In genomic region chr2:158711929-158712751, GRCm38 (mm10) we compare ENCODE assay signal across 8 mouse cellular contexts. TPM values are rescaled to one million over a fixed set of nuclear protein-coding genes. Genes with fewer than 3 reads are reported as not detected.
A peak's percentile ranks its signal among the peaks of the same experiment; 100 is the strongest.
DNase-seq lines count a peak whose midpoint lies in the region; ATAC-seq lines count a peak whose summit lies in the region.

No protein-coding gene starts in this region.

- no peak for DNase-seq in heart, adult 9 months (ENCODE audit: low spot score in 2 of 2)
- DNase-seq in NIH3T3 (ENCODE audit: low read depth) = peak; percentile 62
- peak; percentile 38 for DNase-seq in mesoderm, embryonic 11.5 days (ENCODE audit: low read depth, low spot score)
- DNase-seq in telencephalon, adult 2 months (ENCODE audit: low read depth, low spot score) = peak; percentile 80
- DNase-seq in lung, postnatal 36 days = no peak
- DNase-seq in T-cell, adult 2 months (ENCODE audit: low spot score) = no peak

- H3K9ac ChIP-seq in heart, embryonic 12.5 days = no peak overlapping the region
- no peak overlapping the region for H3K9ac ChIP-seq in forebrain, embryonic 12.5 days

- WGBS in heart, embryonic 12.5 days = 28% methylated on average over 12 of the region's 12 CpGs
- 28% methylated on average over 12 of the region's 12 CpGs for WGBS in forebrain, embryonic 12.5 days

- H3K36me3 ChIP-seq in heart, embryonic 12.5 days = no peaks in the 10 kb centered on the region
- H3K36me3 ChIP-seq in forebrain, embryonic 12.5 days (replicated peaks) = no peaks in the 10 kb centered on the region

- ATAC-seq in heart, embryonic 12.5 days (ENCODE audit: insufficient number of reproducible peaks, low FRiP score) = no peak
- peak; percentile 47; the same call in 1 of the 2 replicates for ATAC-seq in forebrain, embryonic 12.5 days (ENCODE audit: low FRiP score)

- H3K27me3 ChIP-seq in heart, embryonic 12.5 days (replicated peaks) = no peaks in the 10 kb centered on the region
- 0 out of 2 replicates have a peak, but pooled peaks cover 5% of the 10 kb centered on the region for H3K27me3 ChIP-seq in forebrain, embryonic 12.5 days

- no peaks in the 10 kb centered on the region for H3K9me3 ChIP-seq in heart, embryonic 12.5 days (replicated peaks)
- no peaks in the 10 kb centered on the region for H3K9me3 ChIP-seq in forebrain, embryonic 12.5 days

- H3K27ac ChIP-seq in heart, embryonic 12.5 days (ENCODE audit: poor library complexity, severe bottlenecking) = no peak overlapping the region
- H3K27ac ChIP-seq in forebrain, embryonic 12.5 days = peak overlapping the region; percentile 31; the same call in 1 of the 2 replicates

- H3K4me2 ChIP-seq in heart, embryonic 12.5 days = peak overlapping the region; percentile 38
- no peak overlapping the region for H3K4me2 ChIP-seq in forebrain, embryonic 12.5 days

- no peak overlapping the region for H3K4me3 ChIP-seq in heart, embryonic 12.5 days
- H3K4me3 ChIP-seq in forebrain, embryonic 12.5 days (replicated peaks) = no peak overlapping the region

- peaks cover 22% of the 10 kb centered on the region for H3K4me1 ChIP-seq in heart, embryonic 12.5 days (replicated peaks)
- H3K4me1 ChIP-seq in forebrain, embryonic 12.5 days = peaks cover 21% of the 10 kb centered on the region

RNA-seq across cellular contexts. Expression of gene Ppp1r16b, which starts 46.9 kb away (rescaled TPM):
- polyA plus RNA-seq in heart, embryonic 12.5 days (2016; fragmentation: Nextera tagmentation; extraction: Ambion mirVana) = 4.0 and 4.6 TPM in 2 replicates
- 2.9 and 3.2 TPM in 2 replicates for polyA plus RNA-seq in forebrain, embryonic 12.5 days (2016; fragmentation: Nextera tagmentation; extraction: Ambion mirVana)

RNA-seq across cellular contexts. Expression of gene Fam83d, which starts 55.8 kb away (rescaled TPM):
- polyA plus RNA-seq in heart, embryonic 12.5 days (2016; fragmentation: Nextera tagmentation; extraction: Ambion mirVana) = 59.7 and 65.2 TPM in 2 replicates
- 50.9 and 51.0 TPM in 2 replicates for polyA plus RNA-seq in forebrain, embryonic 12.5 days (2016; fragmentation: Nextera tagmentation; extraction: Ambion mirVana)

Comparison
In these comparisons a context has a peak if more than half of its experiments do, and no peak if none do; other contexts are left out.
1. DNase-seq: peak in NIH3T3 (single experiment), mesoderm, embryonic 11.5 days (single experiment) and telencephalon, adult 2 months (single experiment); none in heart, adult 9 months (0 of 2), lung, postnatal 36 days (single experiment) and T-cell, adult 2 months (single experiment).